Mouse (Mus musculus) activated CD4-positive, CD25-positive, alpha-beta regulatory T cell (primary cell): ENCODE data around the gene Pkn2. TPM values are rescaled to one million over a fixed set of nuclear protein-coding genes. Genes with fewer than 3 reads are reported as not detected.

ENCODE experiments used
- polyA plus RNA-seq, 2 experiments: library from polyadenylated mRNA; unstranded; fragments of 100-300 nt; shearing (Covaris generic); gene quantifications; one replicate each; pipeline ENCODE4 v1.2.1; 2017

The Pkn2 gene
- 10 to 100 TPM; 50.0 to 56.5 TPM for polyA plus RNA-seq

GRCm38 (mm10) chr3:142881872-142882623 is at the start of gene Pkn2:
TSS of gene Pkn2 (minus strand) at chr3:142882004.

GRCm38 (mm10) chr3:142764995-142765777 is 116.6 kb downstream of the Pkn2 start, which contains the start of gene Gtf2b:
TSS of gene Gtf2b (plus strand) at chr3:142765045.

Other genes with a start within 250 kb of the Pkn2 start
- gene Kyat3, start 181.0 kb downstream of the Pkn2 start, polyA plus RNA-seq = 1 to 10 TPM; 3.3 to 3.5 TPM
- 10 to 100 TPM; 76.0 to 86.5 TPM for gene Gtf2b, start 117.0 kb downstream of the Pkn2 start, polyA plus RNA-seq